Mouse (Mus musculus): Measurements from ENCODE around the gene Ddx50.
A peak's percentile ranks its signal among the peaks of the same experiment; 100 is the strongest.

Ddx50 gene

DNA sequence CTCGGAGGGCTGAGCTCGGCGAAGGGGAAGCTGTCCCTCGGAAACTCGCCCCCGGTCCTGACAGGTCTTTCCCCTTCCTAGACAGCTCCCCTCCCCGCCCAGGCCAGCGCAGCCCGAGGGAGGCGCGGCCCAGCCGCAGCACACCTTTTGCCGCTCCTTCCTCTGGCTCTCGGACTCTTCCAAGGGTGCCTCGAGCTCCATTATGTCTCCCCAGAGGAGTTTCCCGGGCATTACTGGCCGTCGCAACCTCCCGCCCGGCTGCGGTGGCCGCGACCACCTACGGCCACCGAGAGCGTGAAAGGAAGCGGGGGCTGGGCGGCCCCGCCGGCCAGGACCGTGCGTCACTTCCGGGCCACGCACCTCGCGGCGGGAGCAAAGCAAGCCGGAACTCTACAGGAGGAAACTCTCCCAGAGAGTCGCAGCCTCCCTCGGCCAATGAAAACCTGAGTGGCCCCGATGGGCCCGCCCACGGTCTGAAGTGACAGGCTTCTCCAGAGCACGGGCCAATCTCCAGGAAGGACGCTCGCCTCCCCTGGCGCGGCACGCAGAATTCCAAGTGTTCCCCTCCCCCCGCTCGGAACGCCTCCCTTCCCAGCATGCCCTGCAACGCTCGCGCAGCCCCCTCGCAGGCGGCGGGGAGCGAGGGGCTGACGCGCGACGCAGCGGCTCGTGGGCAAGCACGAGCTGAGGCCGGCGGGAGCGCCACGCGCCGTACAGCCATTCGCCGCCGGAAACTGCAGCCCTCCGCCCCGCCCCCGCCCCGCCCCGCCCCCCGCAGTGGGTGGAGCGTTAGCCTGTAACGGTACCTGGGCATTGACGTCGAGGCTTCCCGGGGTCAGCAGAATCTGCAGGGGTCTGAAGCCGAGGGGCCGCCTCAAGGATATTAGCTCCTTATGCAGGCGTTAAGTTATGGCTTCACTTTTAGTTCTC lies at the start of gene Ddx50:
Ddx50 (minus strand) TSS at position 338 of the 930 bp plus-strand sequence.
- peak; percentile 99 for DNase-seq (ENCODE audit: low spot score)

- DNase-seq (ENCODE audit: low spot score): no peak
Observed at GRCm38 (mm10) chr10:62692771-62693170, 41.8 kb upstream of the Ddx50 start.

- DNase-seq (ENCODE audit: low spot score): no peak
Observed at GRCm38 (mm10) chr10:62692244-62692643, 41.2 kb upstream of the Ddx50 start.

GRCm38 (mm10) chr10:62687032-62687674 lies 36.1 kb upstream of the Ddx50 start:
- DNase-seq (ENCODE audit: low spot score): peak; percentile 78

- peak; percentile 36 for DNase-seq (ENCODE audit: low spot score)
Observed at GRCm38 (mm10) chr10:62683043-62683442, 32.0 kb upstream of the Ddx50 start.

- no peak for DNase-seq (ENCODE audit: low spot score)
Observed at GRCm38 (mm10) chr10:62679833-62680232, 28.8 kb upstream of the Ddx50 start.

GRCm38 (mm10) chr10:62677329-62677728 lies 26.3 kb upstream of the Ddx50 start:
- DNase-seq (ENCODE audit: low spot score): no peak

DNA sequence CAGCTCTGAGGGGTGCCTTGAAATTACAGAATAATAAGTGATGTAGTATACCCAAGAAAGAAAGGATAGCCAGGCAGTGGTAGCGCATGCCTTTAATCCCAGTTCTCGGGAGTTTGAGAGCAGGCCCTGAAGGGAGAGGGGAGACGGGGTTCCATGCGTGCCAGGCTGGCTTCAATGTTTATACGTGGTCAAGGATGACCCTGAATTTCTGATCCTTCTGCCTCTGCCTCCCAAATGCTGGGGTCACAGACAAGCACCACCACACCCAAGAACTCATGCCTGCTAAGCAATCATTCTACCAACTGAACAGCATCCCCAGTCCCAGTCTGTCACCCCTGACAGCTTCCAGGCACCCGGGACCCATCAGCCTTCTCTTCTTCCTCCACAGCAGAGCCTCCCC lies 25.2 kb upstream of the Ddx50 start:
- DNase-seq (ENCODE audit: low spot score): no peak

DNA sequence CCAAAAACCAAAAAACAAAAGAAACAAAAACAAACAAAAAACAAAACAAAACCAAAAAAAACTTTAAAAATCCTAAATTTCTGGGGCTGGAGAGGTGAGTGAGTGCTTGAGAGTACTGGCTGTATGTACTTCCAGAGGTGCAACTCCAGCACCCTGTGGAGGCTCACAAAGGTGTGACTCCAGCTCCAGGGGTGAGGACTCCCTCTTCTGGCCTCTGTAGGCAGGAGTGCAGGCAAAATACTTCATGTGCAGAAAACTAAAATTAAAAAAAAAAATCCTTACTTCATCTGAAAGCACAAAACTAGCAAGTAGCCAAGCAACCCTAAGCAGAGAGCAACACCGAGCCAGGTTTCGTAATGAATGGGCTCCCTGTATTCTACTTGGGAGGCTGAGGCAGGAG lies 21.3 kb upstream of the Ddx50 start:
- DNase-seq (ENCODE audit: low spot score): no peak

DNA sequence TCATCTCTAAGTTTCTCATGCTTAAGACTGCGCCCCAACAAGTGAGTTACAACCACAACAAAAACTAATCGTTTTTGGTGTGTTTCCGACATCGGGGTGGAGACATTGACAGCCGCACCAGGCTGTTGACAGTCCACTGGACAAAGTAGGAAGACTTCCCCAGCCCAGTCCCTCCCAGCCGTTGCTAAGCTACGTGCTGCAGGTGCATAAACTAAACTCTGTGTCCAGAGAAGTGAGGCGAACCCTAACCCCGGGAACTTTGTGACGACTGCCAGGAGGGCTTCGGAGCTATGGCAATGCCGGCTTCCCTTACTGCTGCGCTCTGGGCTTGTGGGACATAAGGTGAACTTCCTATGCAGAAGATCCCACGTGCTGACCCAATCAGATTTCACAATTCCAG lies 18.2 kb upstream of the Ddx50 start:
- no peak for DNase-seq (ENCODE audit: low spot score)

DNA sequence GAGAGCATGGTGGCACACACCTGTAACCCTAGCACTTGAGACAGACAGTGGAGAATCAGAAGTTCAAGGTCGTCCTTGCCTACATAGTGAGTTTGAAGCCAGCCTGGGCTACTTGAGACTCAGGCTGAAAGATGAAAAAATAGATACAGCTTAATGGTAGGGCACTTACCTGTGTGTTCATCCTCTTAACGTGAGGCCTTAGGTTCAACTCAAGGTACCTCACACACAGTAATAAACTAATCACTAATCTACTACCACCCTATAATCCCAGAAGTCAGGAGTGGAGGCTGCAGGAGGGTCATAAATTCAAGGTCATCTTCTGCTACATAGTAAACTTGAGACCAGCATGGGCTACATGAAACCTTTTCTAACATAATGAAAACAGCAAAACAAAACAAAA lies 17.4 kb upstream of the Ddx50 start:
- DNase-seq (ENCODE audit: low spot score): no peak

DNA sequence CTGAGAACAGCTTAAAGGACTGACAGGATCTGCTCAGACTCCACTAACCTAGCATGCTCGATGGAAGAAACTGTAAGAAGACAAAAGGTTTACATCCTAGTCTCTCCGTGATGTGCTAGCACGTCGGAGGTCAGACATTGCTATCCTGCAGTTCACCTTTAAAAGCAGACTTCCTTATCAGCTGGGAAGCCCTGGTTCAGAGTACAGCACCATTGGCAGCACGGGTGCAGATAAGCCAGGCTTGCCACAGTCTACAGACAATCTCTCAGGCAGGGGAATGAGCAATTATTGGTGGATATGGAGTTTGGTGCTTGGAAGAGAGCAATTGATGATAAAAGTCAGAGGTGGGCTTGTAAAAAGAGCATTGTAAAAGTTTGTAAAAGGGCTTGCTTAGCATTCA lies 17.0 kb upstream of the Ddx50 start:
- no peak for DNase-seq (ENCODE audit: low spot score)

- DNase-seq (ENCODE audit: low spot score): peak; percentile 11
Observed at GRCm38 (mm10) chr10:62664963-62665590, 14.1 kb upstream of the Ddx50 start.

GRCm38 (mm10) chr10:62664171-62664570 lies 13.2 kb upstream of the Ddx50 start:
- no peak for DNase-seq (ENCODE audit: low spot score)

GRCm38 (mm10) chr10:62656711-62657110 lies 5.7 kb upstream of the Ddx50 start:
- no peak for DNase-seq (ENCODE audit: low spot score)

DNA sequence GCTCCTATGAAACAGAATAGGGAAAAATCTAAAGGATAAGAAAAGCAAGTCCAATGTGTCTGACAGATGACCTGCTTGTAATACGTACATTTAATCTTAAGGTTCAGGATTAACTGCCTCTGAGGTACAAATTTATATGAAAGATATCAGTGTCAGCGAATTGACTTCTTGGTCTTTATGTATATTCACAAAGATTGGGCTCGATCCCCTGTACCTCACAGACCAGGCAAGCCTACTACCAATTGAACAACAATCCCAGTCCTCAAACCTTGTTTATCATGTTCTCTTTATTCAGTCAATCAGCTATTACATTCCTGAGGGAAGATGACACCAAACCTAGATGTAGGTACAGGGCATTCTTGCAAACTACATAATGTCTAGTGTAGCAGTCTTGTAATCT lies 943 bp upstream of the Ddx50 start:
- no peak for DNase-seq (ENCODE audit: low spot score)

- DNase-seq (ENCODE audit: low spot score): peak; percentile 43
Observed at GRCm38 (mm10) chr10:62650358-62650782, 648 bp downstream of the Ddx50 start.

GRCm38 (mm10) chr10:62604161-62604560 lies 46.9 kb downstream of the Ddx50 start:
- no peak for DNase-seq (ENCODE audit: low spot score)

DNA sequence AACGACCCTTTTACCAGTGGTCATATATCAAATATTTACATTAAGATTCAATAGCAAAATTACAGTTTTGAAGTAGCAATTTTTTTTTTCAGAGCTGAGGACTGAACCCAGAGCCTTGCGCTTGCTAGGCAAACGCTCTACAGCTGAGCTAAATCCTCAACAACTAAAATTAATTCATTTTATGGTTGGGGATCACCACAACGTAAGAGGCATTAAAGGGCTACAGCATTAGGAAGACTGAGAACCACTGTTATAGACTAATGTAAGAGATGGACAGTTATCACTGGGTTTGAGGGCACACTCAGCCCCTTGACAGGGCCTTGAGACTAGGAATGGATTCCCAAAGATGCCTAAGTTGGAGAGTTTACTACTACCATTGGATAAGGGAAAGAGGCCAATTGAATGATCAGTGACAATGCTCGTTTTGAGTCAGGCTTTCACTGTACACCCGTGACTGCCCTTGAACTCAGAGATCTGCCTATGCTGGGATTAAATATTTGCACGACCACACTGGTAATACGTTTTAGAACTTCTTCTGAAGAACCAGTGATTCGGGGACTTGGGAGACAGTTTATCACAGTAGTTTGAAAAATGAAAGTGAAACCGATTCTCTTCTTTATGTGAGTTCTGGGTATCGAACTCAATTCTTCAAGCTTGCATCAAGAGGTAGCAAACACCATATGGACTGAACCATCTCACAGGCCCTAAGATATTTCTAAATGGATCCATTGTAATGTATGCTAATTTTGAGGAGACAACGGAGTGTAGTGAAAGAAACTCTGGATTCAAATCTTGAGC lies 47.6 kb downstream of the Ddx50 start:
- DNase-seq (ENCODE audit: low spot score): no peak

GRCm38 (mm10) chr10:62602177-62603040 lies 48.6 kb downstream of the Ddx50 start, which contains the start of gene Ddx21:
Ddx21 (minus strand) TSS chr10:62602281.
- peak; percentile 95 for DNase-seq (ENCODE audit: low spot score)

- DNase-seq (ENCODE audit: low spot score): no peak
Observed at GRCm38 (mm10) chr10:62601833-62602176, 49.2 kb downstream of the Ddx50 start.
